8 mouse cellular contexts compared by ENCODE assay signal in genomic region chr1:83717056-83717455, GRCm38 (mm10).
DNase-seq lines count a peak whose midpoint lies in the region; ATAC-seq and TF ChIP-seq lines count a peak whose summit lies in the region.
"Had no signal": no experiment of that assay in that cellular context is flagged by ENCODE, and none has a peak within 500 bp of the region (broad histone marks: within the 10 kb centered on the region; RNA-seq: fewer than 3 reads in every experiment).

No protein-coding gene starts in this region.

- no peaks in the 10 kb centered on the region for H3K9me3 ChIP-seq in midbrain, embryonic 16.5 days (replicated peaks; ENCODE audit: control insufficient read depth, low read length, poor library complexity, severe bottlenecking)
- H3K9me3 ChIP-seq: embryonic facial prominence, embryonic 13.5 days had no signal

- peak; percentile 41 for DNase-seq in kidney, adult 9 months
- DNase-seq in kidney, adult 11 months: no peak
- DNase-seq in ZHBTc4 (ENCODE audit: low read depth, low spot score): peak; percentile 33
- peak; percentile 76 for DNase-seq in cerebellum, adult 8-10 months
- peak; percentile 52 for DNase-seq in kidney, postnatal 14 days
- no peak for DNase-seq in thymus, adult 2 months

- TF ChIP-seq CTCF in thymus, adult 2 months (IDR thresholded peaks at IDR 0.05; ENCODE audit: borderline replicate concordance, control insufficient read depth, extremely low read depth, insufficient read depth, low read length, poor library complexity): no peak

- no peak overlapping the region for H3K27ac ChIP-seq in midbrain, embryonic 16.5 days (ENCODE audit: low read length)
- H3K27ac ChIP-seq in thymus, adult 2 months (ENCODE audit: control insufficient read depth, insufficient read depth, low read length): no peak overlapping the region
- H3K27ac ChIP-seq: embryonic facial prominence, embryonic 13.5 days had no signal

- no peak overlapping the region for H3K9ac ChIP-seq in midbrain, embryonic 16.5 days (ENCODE audit: low read depth, low read length)
- H3K9ac ChIP-seq: embryonic facial prominence, embryonic 13.5 days had no signal

- H3K27me3 ChIP-seq in midbrain, embryonic 16.5 days (ENCODE audit: control insufficient read depth, insufficient read depth, low read depth, low read length): no peaks in the 10 kb centered on the region
- H3K27me3 ChIP-seq in thymus, adult 2 months (ENCODE audit: control insufficient read depth, insufficient read depth, low read length): no peaks in the 10 kb centered on the region
- H3K27me3 ChIP-seq: embryonic facial prominence, embryonic 13.5 days had no signal

- peak; percentile 76 for ATAC-seq in midbrain, embryonic 16.5 days

- no peak for TF ChIP-seq POLR2A in thymus, adult 2 months (IDR thresholded peaks at IDR 0.05; ENCODE audit: control insufficient read depth, extremely low read depth, insufficient read depth, low read length, poor library complexity)

- H3K4me2 ChIP-seq in midbrain, embryonic 16.5 days (ENCODE audit: low read length): no peak overlapping the region
- H3K4me2 ChIP-seq: embryonic facial prominence, embryonic 13.5 days had no signal

- H3K4me3 ChIP-seq in midbrain, embryonic 16.5 days (ENCODE audit: low read depth, low read length): no peak overlapping the region
- no peak overlapping the region for H3K4me3 ChIP-seq in thymus, adult 2 months (ENCODE audit: control insufficient read depth, insufficient read depth, low read length)
- H3K4me3 ChIP-seq: embryonic facial prominence, embryonic 13.5 days had no signal

- no peaks in the 10 kb centered on the region for H3K36me3 ChIP-seq in midbrain, embryonic 16.5 days (ENCODE audit: control insufficient read depth, insufficient read depth, low read length)
- H3K36me3 ChIP-seq in thymus, adult 2 months (ENCODE audit: control insufficient read depth, insufficient read depth, low read length): no peaks in the 10 kb centered on the region
- H3K36me3 ChIP-seq: embryonic facial prominence, embryonic 13.5 days had no signal

- no peaks in the 10 kb centered on the region for H3K4me1 ChIP-seq in midbrain, embryonic 16.5 days (ENCODE audit: control insufficient read depth, insufficient read depth, low read length)
- H3K4me1 ChIP-seq in thymus, adult 2 months (replicated peaks; ENCODE audit: control insufficient read depth, insufficient read depth, low read length): no peaks in the 10 kb centered on the region

- 0% methylated on average over 1 of the region's 1 CpGs for WGBS in midbrain, embryonic 16.5 days
- 0% methylated on average over 1 of the region's 1 CpGs for WGBS in thymus, adult 2 months

Comparison
In these comparisons a context has a peak if more than half of its experiments do, and no peak if none do; other contexts are left out.
1. DNase-seq: peak in kidney, adult 9 months (single experiment), ZHBTc4 (single experiment), cerebellum, adult 8-10 months (single experiment) and kidney, postnatal 14 days (single experiment); none in kidney, adult 11 months (single experiment) and thymus, adult 2 months (single experiment).